Mouse (Mus musculus): ENCODE results near the gene Fam222a.

Fam222a gene

GRCm38 (mm10) chr5:114656305-114656704, 88.5 kb downstream of the Fam222a start:
- in situ Hi-C loops (cut with MboI), result no loop called here

- in situ Hi-C loops (cut with MboI), result no loop called here
Observed at GRCm38 (mm10) chr5:114657426-114657825, 89.6 kb downstream of the Fam222a start.

DNA sequence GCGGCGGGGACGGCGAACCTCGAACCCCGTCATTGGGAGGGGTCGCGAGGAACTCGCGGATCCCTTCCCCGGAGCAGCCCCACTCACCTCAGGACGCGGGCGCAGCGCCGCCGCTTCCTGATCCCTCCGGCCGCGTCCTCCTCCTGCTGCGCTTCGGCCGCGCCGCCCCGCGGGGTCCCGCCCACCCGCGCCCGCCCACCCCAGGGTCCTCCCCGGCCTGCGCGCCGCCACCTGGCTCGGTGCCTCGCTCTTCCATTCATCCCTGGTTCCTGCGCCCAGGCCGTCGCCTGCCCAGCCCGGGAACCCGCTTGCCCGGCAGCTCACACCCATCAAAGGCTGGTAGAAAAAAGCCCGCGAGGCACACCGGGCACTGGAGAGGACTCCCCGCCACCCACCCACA, 90.4 kb downstream of the Fam222a start, which contains the start of gene Trpv4:
Trpv4 (minus strand) TSS at position 167 of the 400 bp plus-strand sequence.
- in situ Hi-C loops (cut with MboI), result no loop called here

DNA sequence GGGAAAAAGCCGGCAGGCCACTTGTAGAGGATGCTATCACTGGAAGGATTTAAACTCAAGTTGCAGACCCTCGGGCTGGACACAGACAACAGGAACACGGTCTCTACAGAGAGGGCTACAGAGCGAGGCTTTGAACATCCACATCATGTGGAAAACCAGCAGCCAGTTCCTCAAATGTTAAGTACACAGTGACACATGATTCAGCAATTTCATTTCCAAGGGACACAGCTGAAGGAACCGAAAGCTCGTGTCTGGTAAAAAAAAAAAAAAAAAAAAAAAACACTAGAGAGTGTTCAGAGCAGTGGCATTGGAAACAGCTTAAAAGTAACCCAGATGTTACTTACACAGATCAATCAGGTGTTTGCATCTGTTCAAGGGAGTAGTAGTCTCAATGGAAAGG, 93.2 kb downstream of the Fam222a start:
- in situ Hi-C loops (cut with MboI), result no loop called here
